Mouse (Mus musculus) liver, postnatal 0 days (tissue): ENCODE measurements around the gene Ppfibp1. TPM values are rescaled to one million over a fixed set of nuclear protein-coding genes. Genes with fewer than 3 reads are reported as not detected.

ENCODE experiments used
- ATAC-seq: fragments of 200-750 bp; cut with Nextera tagmentation; 2 replicates; pipeline ENCODE4 v1.8.0; 2017; ENCODE audit warnings: mild to moderate bottlenecking, moderate library complexity
- DNase-seq: peaks from one replicate; pipeline ENCODE4 v3.0.0-alpha.2; 2016
- H3K27ac ChIP-seq: fragments of 300-500 bp; sonication (generic); 2 replicates; pipeline ENCODE4 v1.5.1; 2014; ENCODE audit warnings: antibody characterized with exemption, moderate library complexity, mild to moderate bottlenecking, low read depth
- H3K27me3 ChIP-seq: fragments of 300-500 bp; sonication (generic); 2 replicates; pipeline ENCODE4 v1.6.1; 2014; ENCODE audit warnings: low read length, control low read depth, mixed read lengths; ENCODE audit not compliant: insufficient read depth
- H3K36me3 ChIP-seq: fragments of 300-500 bp; sonication (generic); replicated peaks from 2 replicates; pipeline ENCODE4 v1.6.1; 2014; ENCODE audit warnings: mild to moderate bottlenecking, control low read depth, low read length, moderate library complexity, mixed read lengths; ENCODE audit not compliant: insufficient read depth
- H3K4me1 ChIP-seq: fragments of 300-500 bp; sonication (generic); 2 replicates; pipeline ENCODE4 v1.6.1; 2014; ENCODE audit warnings: antibody characterized with exemption, mild to moderate bottlenecking, control low read depth; ENCODE audit not compliant: insufficient read depth
- H3K4me2 ChIP-seq: fragments of 300-500 bp; sonication (generic); 2 replicates; pipeline ENCODE4 v1.6.1; 2014; ENCODE audit warnings: low read depth, mild to moderate bottlenecking, low read length, moderate library complexity, mixed read lengths
- H3K4me3 ChIP-seq: fragments of 300-500 bp; sonication (generic); 2 replicates; pipeline ENCODE4 v1.5.1; 2014; ENCODE audit warnings: low read depth, low read length
- H3K9ac ChIP-seq: fragments of 300-500 bp; sonication (generic); replicated peaks from 2 replicates; pipeline ENCODE4 v1.6.1; 2014; ENCODE audit warnings: mild to moderate bottlenecking, moderate library complexity
- H3K9me3 ChIP-seq: fragments of 300-500 bp; sonication (generic); 2 replicates; pipeline ENCODE4 v1.6.1; 2016; ENCODE audit warnings: mild to moderate bottlenecking, control low read depth, low read length, mixed read lengths
- CTCF ChIP-seq: sonication (generic); IDR thresholded peaks from 2 replicates; pipeline ENCODE4 v1.5.1; 2016; ENCODE audit warnings: antibody characterized with exemption, low read depth
- EP300 ChIP-seq: IDR thresholded peaks from 2 replicates; pipeline ENCODE4 v1.6.1; 2016; ENCODE audit warnings: antibody characterized with exemption, low read depth, mild to moderate bottlenecking
- WGBS: fragments of 180-500 bp; shearing (Covaris S2); extraction: QIAGEN DNeasy Blood & Tissue Kit; methylation state at CpG from one replicate; pipeline ENCODE4 v1.1.7; 2014; ENCODE audit not compliant: insufficient replicate concordance; 5-methylcytosine and 5-hydroxymethylcytosine counted together
- polyA plus RNA-seq: library from polyadenylated mRNA; unstranded; fragments of >200 nt; fragmentation: Nextera tagmentation; extraction: Ambion mirVana; gene quantifications from 2 replicates; pipeline ENCODE4 v1.2.1, GENCODE M21; 2015

Gene Ppfibp1
- polyA plus RNA-seq, 1 experiment from 2014 or later: 11.3 TPM

DNA sequence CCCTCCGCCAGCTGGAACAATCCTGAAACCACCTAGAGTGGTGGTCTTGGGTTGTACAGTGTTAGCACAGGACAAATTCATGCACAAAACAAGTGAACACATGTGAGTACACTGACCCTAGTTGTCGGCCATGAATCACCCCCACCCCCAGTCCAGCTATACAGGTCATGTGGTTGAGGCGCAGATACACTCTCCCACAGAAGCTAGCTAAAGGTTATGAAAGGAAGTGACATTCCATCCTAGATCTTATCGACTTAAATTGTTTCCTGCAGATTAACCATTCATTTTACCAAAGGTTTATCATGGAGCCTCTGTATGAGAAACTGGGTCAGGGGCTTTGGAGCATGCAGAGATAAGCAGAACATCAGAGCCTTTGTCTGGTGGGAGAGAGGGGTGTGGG is 58.9 kb downstream of the Ppfibp1 start:
- Histone ChIP-seq H3K36me3 (no peaks in the 10 kb centered on the region), H3K9me3 (no peaks in the 10 kb centered on the region), H3K27me3 (no peaks in the 10 kb centered on the region), H3K4me1 (peaks cover 34% of the 10 kb centered on the region), H3K4me2 (no peak overlapping the region), H3K9ac (no peak overlapping the region), H3K4me3 (no peak overlapping the region), H3K27ac (no peak overlapping the region)
- DNase-seq (no peak), ATAC-seq (no peak)
- WGBS: 52% methylated on average over 4 of the region's 4 CpGs
- TF ChIP-seq CTCF (no peak), EP300 (no peak)

GRCm38 (mm10) chr6:146949682-146950453 is 61.6 kb downstream of the Ppfibp1 start:
- Histone ChIP-seq H3K4me1 (peaks cover 29% of the 10 kb centered on the region), H3K4me2 (no peak overlapping the region), H3K4me3 (no peak overlapping the region), H3K27me3 (no peaks in the 10 kb centered on the region), H3K36me3 (no peaks in the 10 kb centered on the region), H3K9ac (no peak overlapping the region), H3K27ac (no peak overlapping the region), H3K9me3 (no peaks in the 10 kb centered on the region)
- no peak for DNase-seq
- WGBS: 43% methylated on average over 10 of the region's 10 CpGs
- no peak for ATAC-seq
- no peak for TF ChIP-seq EP300
- TF ChIP-seq CTCF: no peak

DNA sequence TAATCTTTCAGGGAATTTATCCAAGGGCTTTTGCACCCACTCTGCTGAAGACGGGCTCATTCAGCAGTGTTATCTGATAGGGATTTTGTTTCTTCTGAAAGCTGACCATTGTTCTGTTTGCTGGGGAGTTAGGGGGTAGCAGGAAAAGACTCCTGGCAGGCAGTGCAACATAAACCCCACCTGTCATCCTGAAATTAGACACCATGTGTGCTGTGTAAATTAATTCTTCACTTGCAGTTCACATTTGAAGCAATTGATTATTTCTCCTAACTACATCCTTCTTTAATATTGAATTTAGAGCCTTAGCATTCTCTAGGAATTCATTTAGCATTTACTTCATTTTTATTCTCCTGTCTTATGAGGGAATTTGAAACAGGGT is 62.2 kb downstream of the Ppfibp1 start:
- Histone ChIP-seq H3K9me3 (no peaks in the 10 kb centered on the region), H3K27ac (no peak overlapping the region), H3K4me2 (no peak overlapping the region), H3K9ac (no peak overlapping the region), H3K4me3 (no peak overlapping the region), H3K27me3 (no peaks in the 10 kb centered on the region), H3K4me1 (peaks cover 24% of the 10 kb centered on the region), H3K36me3 (no peaks in the 10 kb centered on the region)
- DNase-seq: no peak
- WGBS: 51% methylated on average over 1 of the region's 1 CpGs
- TF ChIP-seq CTCF (no peak), EP300 (no peak)
- ATAC-seq: no peak

DNA sequence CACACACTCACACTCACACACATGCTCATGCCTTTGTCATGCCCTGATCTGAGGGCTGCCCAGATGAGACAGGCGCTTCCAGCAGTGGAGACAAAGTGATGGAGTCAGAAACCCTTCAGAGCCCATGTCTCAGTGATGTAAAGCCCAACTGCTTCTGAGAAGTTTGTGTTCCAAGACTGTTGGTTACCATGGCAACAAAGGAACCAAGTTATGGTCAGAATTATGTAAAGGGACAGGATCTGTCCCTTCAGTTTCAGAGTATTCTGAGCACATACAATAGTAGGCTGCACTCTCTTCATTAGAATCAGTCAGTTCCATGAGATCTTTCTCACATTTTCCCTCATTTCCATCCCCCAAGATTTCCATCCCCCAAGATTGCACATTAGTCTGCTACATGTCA is 66.0 kb downstream of the Ppfibp1 start, which contains the start of gene 1700034J05Rik:
Gene 1700034J05Rik, minus strand, starts transcription at position 165 of the 400 bp plus-strand sequence.
- Histone ChIP-seq H3K4me1 (peaks cover 7% of the 10 kb centered on the region; the same call in 1 of the 2 replicates), H3K27ac (no peak within 1 kb of the TSS), H3K4me3 (no peak within 1 kb of the TSS), H3K4me2 (no peak within 1 kb of the TSS), H3K9me3 (no peaks in the 10 kb centered on the region), H3K9ac (no peak within 1 kb of the TSS), H3K27me3 (no peaks in the 10 kb centered on the region), H3K36me3 (no peaks in the 10 kb centered on the region)
- TF ChIP-seq EP300 (no peak), CTCF (no peak)
- 86% methylated on average over 1 of the region's 1 CpGs for WGBS
- DNase-seq (no peak), ATAC-seq (no peak)

GRCm38 (mm10) chr6:146955475-146955874 is 67.2 kb downstream of the Ppfibp1 start:
- DNase-seq: no peak
- 43% methylated on average over 1 of the region's 1 CpGs for WGBS
- H3K4me1 ChIP-seq: peaks cover 3% of the 10 kb centered on the region
- no peak for TF ChIP-seq EP300
- TF ChIP-seq CTCF: no peak
- H3K4me2 ChIP-seq: no peak overlapping the region
- H3K4me3 ChIP-seq: no peak overlapping the region
- H3K9me3 ChIP-seq: no peaks in the 10 kb centered on the region
- no peak for ATAC-seq
- no peak overlapping the region for H3K9ac ChIP-seq
- no peaks in the 10 kb centered on the region for H3K36me3 ChIP-seq
- H3K27me3 ChIP-seq: no peaks in the 10 kb centered on the region
- H3K27ac ChIP-seq: no peak overlapping the region

GRCm38 (mm10) chr6:146955896-146956295 is 67.6 kb downstream of the Ppfibp1 start:
- no peaks in the 10 kb centered on the region for H3K36me3 ChIP-seq
- peak; percentile 87 for ATAC-seq
- no peak overlapping the region for H3K27ac ChIP-seq

More at GRCm38 (mm10) chr6:146955896-146956295, 67.6 kb downstream of the Ppfibp1 start:
- H3K9ac ChIP-seq: no peak overlapping the region
- H3K4me2 ChIP-seq: no peak overlapping the region
- WGBS: 31% methylated on average over 12 of the region's 12 CpGs
- peaks cover 4% of the 10 kb centered on the region for H3K4me1 ChIP-seq
- H3K27me3 ChIP-seq: no peaks in the 10 kb centered on the region
- no peak overlapping the region for H3K4me3 ChIP-seq
- H3K9me3 ChIP-seq: no peaks in the 10 kb centered on the region
- no peak for TF ChIP-seq EP300
- TF ChIP-seq CTCF: no peak
- DNase-seq: peak; percentile 48
